Mouse (Mus musculus) ES-E14 (cell line): ENCODE measurements at regions not wholly inside any gene's neighbourhood (a gene's known extent, or its start where the extent isn't known, plus 50 kb on each side); places are given as distances from the start of the nearest gene placed in this dataset.

Source experiments
- DNase-seq: peaks from one replicate; pipeline ENCODE4 v3.0.0-alpha.2; 2013; ENCODE audit warnings: low read depth, low spot score
- H3K27ac ChIP-seq: 2 replicates; pipeline ENCODE4 v1.5.1; 2012; ENCODE audit warnings: low read depth, mild to moderate bottlenecking, low read length, moderate library complexity, mixed read lengths; ENCODE audit not compliant: poor library complexity, insufficient read depth, severe bottlenecking
- H3K36me3 ChIP-seq: 2 replicates; pipeline ENCODE4 v1.6.1; 2012; ENCODE audit warnings: mild to moderate bottlenecking, low read length, moderate library complexity, mixed read lengths; ENCODE audit not compliant: control insufficient read depth, poor library complexity, insufficient read depth, severe bottlenecking
- H3K4me1 ChIP-seq, 2 experiments: fragments of 150-350 bp in 1 of 2; sonication (generic) in 1 of 2; 2 replicates each; pipeline ENCODE4 v1.6.1; 2012; ENCODE audit warnings: low read length in 2 of 2, mild to moderate bottlenecking in 1 of 2, mixed read lengths in 1 of 2; ENCODE audit not compliant: control insufficient read depth in 2 of 2, insufficient read depth in 2 of 2, poor library complexity in 1 of 2
- H3K4me3 ChIP-seq, 2 experiments: fragments of 150-350 bp in 1 of 2; sonication (generic) in 1 of 2; 2 replicates each; pipeline ENCODE4 v1.5.1; 2012; ENCODE audit warnings: low read length in 2 of 2, low read depth in 1 of 2, mild to moderate bottlenecking in 1 of 2, mixed read lengths in 1 of 2; ENCODE audit not compliant: insufficient read depth in 1 of 2, poor library complexity in 1 of 2, severe bottlenecking in 1 of 2
- H3K9ac ChIP-seq: 2 replicates; pipeline ENCODE4 v1.6.1; 2012; ENCODE audit warnings: low read depth, mild to moderate bottlenecking, low read length, mixed read lengths; ENCODE audit not compliant: poor library complexity, insufficient read depth, severe bottlenecking
- H3K9me3 ChIP-seq: fragments of 150-350 bp; sonication (generic); 2 replicates; pipeline ENCODE4 v1.6.1; 2012; ENCODE audit warnings: low read depth, mild to moderate bottlenecking, low read length; ENCODE audit not compliant: control insufficient read depth, insufficient read depth
- CHD2 ChIP-seq: IDR thresholded peaks from 2 replicates; pipeline ENCODE4 v1.6.1; 2014; ENCODE audit warnings: mild to moderate bottlenecking, low read depth, low read length, inconsistent platforms
- HCFC1 ChIP-seq: IDR thresholded peaks from 2 replicates; pipeline ENCODE4 v1.6.1; 2012; ENCODE audit warnings: low read length, inconsistent platforms, borderline replicate concordance; ENCODE audit not compliant: insufficient read depth
- MAFK ChIP-seq: IDR thresholded peaks from 2 replicates; pipeline ENCODE4 v1.6.1; 2014; ENCODE audit warnings: mild to moderate bottlenecking, low read depth, low read length, inconsistent platforms; ENCODE audit not compliant: insufficient read depth
- ZC3H11A ChIP-seq: IDR thresholded peaks from 2 replicates; pipeline ENCODE4 v1.6.1; 2012; ENCODE audit warnings: low read depth, mild to moderate bottlenecking, inconsistent platforms, low read length, borderline replicate concordance
- ZNF384 ChIP-seq: IDR thresholded peaks from 2 replicates; pipeline ENCODE4 v1.6.1; 2012; ENCODE audit warnings: low read depth, low read length, inconsistent platforms
- in situ Hi-C, 2 experiments: fragments of 600-800 bp; cut with MboI; formaldehyde crosslinking; loops; one replicate each; pipeline ENCODE4 v1.15.1; 2025; ENCODE audit warnings: low sequenced_read_pairs in 2 of 2, inconsistent platforms in 1 of 2; ENCODE audit not compliant: unreplicated experiment in 2 of 2

- no peak for TF ChIP-seq ZNF384
- TF ChIP-seq ZC3H11A = no peak
- TF ChIP-seq MAFK = no peak
- no peak for TF ChIP-seq CHD2
- TF ChIP-seq HCFC1 = no peak
- Histone ChIP-seq H3K9me3 (no peaks in the 10 kb centered on the region), H3K27ac (no peak overlapping the region), H3K4me3 (no peak overlapping the region), H3K4me1 (no peaks in the 10 kb centered on the region), H3K36me3 (no peaks in the 10 kb centered on the region), H3K9ac (no peak overlapping the region)
- in situ Hi-C loops = no loop called here
- no peak for DNase-seq
These were observed 801.4 kb downstream of the Tbl1xr1 start for GRCm38 (mm10) chr3:22877883-22878282.

- TF ChIP-seq ZC3H11A = no peak
- no peak for TF ChIP-seq HCFC1
- no peak for TF ChIP-seq MAFK
- TF ChIP-seq ZNF384 = no peak
- no peak for TF ChIP-seq CHD2
- Histone ChIP-seq H3K9ac (no peak overlapping the region), H3K36me3 (no peaks in the 10 kb centered on the region), H3K27ac (no peak overlapping the region), H3K4me1 (no peaks in the 10 kb centered on the region), H3K4me3 (no peak overlapping the region), H3K9me3 (no peaks in the 10 kb centered on the region)
- no peak for DNase-seq
- in situ Hi-C loops = no loop called here
These were observed 816.3 kb downstream of the Tbl1xr1 start for GRCm38 (mm10) chr3:22892735-22893134.

- in situ Hi-C loops = no loop called here
- H3K4me3 ChIP-seq = no peak overlapping the region
- H3K9ac ChIP-seq = no peak overlapping the region
- no peak for DNase-seq
- no peaks in the 10 kb centered on the region for H3K4me1 ChIP-seq
- TF ChIP-seq CHD2 = no peak
- no peak for TF ChIP-seq ZNF384
- no peak for TF ChIP-seq HCFC1
- no peak for TF ChIP-seq MAFK
- no peaks in the 10 kb centered on the region for H3K9me3 ChIP-seq
- H3K36me3 ChIP-seq = no peaks in the 10 kb centered on the region
- no peak overlapping the region for H3K27ac ChIP-seq
These were observed 821.2 kb downstream of the Tbl1xr1 start for GRCm38 (mm10) chr3:22897651-22898050.

- no peak overlapping the region for H3K4me3 ChIP-seq
- no peak for TF ChIP-seq ZC3H11A
- TF ChIP-seq HCFC1 = no peak
- no peak for TF ChIP-seq ZNF384
- no peak for TF ChIP-seq MAFK
- no peak for TF ChIP-seq CHD2
- in situ Hi-C loops = no loop called here
These were observed 824.5 kb downstream of the Tbl1xr1 start for GRCm38 (mm10) chr3:22900966-22901365.

GRCm38 (mm10) chr3:22928970-22929369 lies 852.5 kb downstream of the Tbl1xr1 start:
- Histone ChIP-seq H3K4me3 (no peak overlapping the region), H3K27ac (no peak overlapping the region), H3K9ac (no peak overlapping the region), H3K9me3 (no peaks in the 10 kb centered on the region), H3K4me1 (no peaks in the 10 kb centered on the region), H3K36me3 (no peaks in the 10 kb centered on the region)
- no peak for TF ChIP-seq HCFC1
- no peak for TF ChIP-seq MAFK
- no peak for TF ChIP-seq CHD2
- no peak for TF ChIP-seq ZNF384
- TF ChIP-seq ZC3H11A = no peak
- in situ Hi-C loops = no loop called here
- no peak for DNase-seq

More at GRCm38 (mm10) chr3:22900966-22901365, 824.5 kb downstream of the Tbl1xr1 start:
- H3K27ac ChIP-seq = no peak overlapping the region
- DNase-seq = no peak
- no peaks in the 10 kb centered on the region for H3K9me3 ChIP-seq
- no peaks in the 10 kb centered on the region for H3K4me1 ChIP-seq
- no peaks in the 10 kb centered on the region for H3K36me3 ChIP-seq
- H3K9ac ChIP-seq = no peak overlapping the region
